Mouse (Mus musculus) embryonic facial prominence, embryonic 14.5 days (tissue): ENCODE data around the gene Rbm7. TPM values are rescaled to one million over a fixed set of nuclear protein-coding genes. Genes with fewer than 3 reads are reported as not detected.

Experiments used
- microRNA-seq: library from miRNA; unstranded; fragments of <30 nt; microRNA quantifications from one replicate; pipeline ENCODE4, GENCODE M21; 2016; ENCODE audit warnings: borderline number of aligned reads
- polyA plus RNA-seq: library from polyadenylated mRNA; unstranded; fragments of >200 nt; fragmentation: Nextera tagmentation; extraction: Ambion mirVana; gene quantifications from 2 replicates; pipeline ENCODE4 v1.2.1, GENCODE M21; 2014

Rbm7 gene
- polyA plus RNA-seq, 1 experiment from 2014 or later, result 107 TPM

Small RNAs within 50 kb of the gene (microRNA-seq; reads per million reads assigned to microRNA genes)
- gene Gm23653, result not detected

Other genes with a start within 250 kb of the Rbm7 start
- gene Nxpe2, start 141.8 kb downstream of the Rbm7 start, polyA plus RNA-seq, result 1.0 and 1.6 TPM in 2 replicates
- 110 and 114 TPM in 2 replicates for gene Rexo2, start 14.7 kb downstream of the Rbm7 start, polyA plus RNA-seq
- 31.5 and 37.9 TPM in 2 replicates for gene Gm5617, start 143 bp upstream of the Rbm7 start, polyA plus RNA-seq
- 12.8 and 18.0 TPM in 2 replicates for gene Nnmt, start 109.9 kb upstream of the Rbm7 start, polyA plus RNA-seq